Mouse (Mus musculus): ENCODE measurements at regions not wholly inside any gene's neighbourhood (a gene's known extent, or its start where the extent isn't known, plus 50 kb on each side); places are given as distances from the start of the nearest gene placed in this dataset.

GRCm38 (mm10) chr9:120797996-120798663, 130.9 kb upstream of the Ctnnb1 start:
- WGBS, result 83% methylated on average over 10 of the region's 10 CpGs
- Histone ChIP-seq H3K27me3 (ENCODE audit: control insufficient read depth, insufficient read depth, low read length) (no peaks in the 10 kb centered on the region), H3K4me1 (ENCODE audit: control insufficient read depth, insufficient read depth, low read length) (peaks cover 3% of the 10 kb centered on the region), H3K79me2 (replicated peaks; ENCODE audit: control insufficient read depth, insufficient read depth, low read length) (no peaks in the 10 kb centered on the region), H3K36me3 (ENCODE audit: control insufficient read depth, insufficient read depth, low read length) (no peaks in the 10 kb centered on the region), H3K4me3 (no peak overlapping the region), H3K9ac (ENCODE audit: low read depth, low read length) (no peak overlapping the region), H3K27ac (no peak overlapping the region)
- TF ChIP-seq POLR2A (IDR thresholded peaks at IDR 0.05; ENCODE audit: insufficient read depth, low read depth, low read length), result no peak
- no peak for DNase-seq
- intact Hi-C loops (cut with DNase I), result no loop called here

GRCm38 (mm10) chr9:120798901-120799300, 130.1 kb upstream of the Ctnnb1 start:
- intact Hi-C loops (cut with DNase I), result no loop called here
- TF ChIP-seq POLR2A (IDR thresholded peaks at IDR 0.05; ENCODE audit: insufficient read depth, low read depth, low read length) (no peak), EP300 (IDR thresholded peaks at IDR 0.05; ENCODE audit: insufficient read depth, low read depth, low read length) (no peak), CTCF (IDR thresholded peaks at IDR 0.05) (no peak)

GRCm38 (mm10) chr9:120802646-120803045, 126.4 kb upstream of the Ctnnb1 start:
- DNase-seq, result no peak
- Histone ChIP-seq H3K4me3 (no peak overlapping the region), H3K36me3 (ENCODE audit: control insufficient read depth, insufficient read depth, low read length) (no peaks in the 10 kb centered on the region), H3K27me3 (ENCODE audit: control insufficient read depth, insufficient read depth, low read length) (no peaks in the 10 kb centered on the region), H3K79me2 (replicated peaks; ENCODE audit: control insufficient read depth, insufficient read depth, low read length) (no peaks in the 10 kb centered on the region), H3K9ac (ENCODE audit: low read depth, low read length) (no peak overlapping the region), H3K4me1 (ENCODE audit: control insufficient read depth, insufficient read depth, low read length) (peaks cover 17% of the 10 kb centered on the region), H3K27ac (no peak overlapping the region)
- WGBS, result 90% methylated on average over 4 of the region's 4 CpGs
- intact Hi-C loops (cut with DNase I), result loop anchor here (2.0 kb wide), 1 partner anchor 22 kb away; no protein-coding TSS in a partner anchor
- no peak for TF ChIP-seq CTCF (IDR thresholded peaks at IDR 0.05)
- no peak for TF ChIP-seq EP300 (IDR thresholded peaks at IDR 0.05; ENCODE audit: insufficient read depth, low read depth, low read length)
- TF ChIP-seq POLR2A (IDR thresholded peaks at IDR 0.05; ENCODE audit: insufficient read depth, low read depth, low read length), result no peak

More at GRCm38 (mm10) chr9:120798901-120799300, 130.1 kb upstream of the Ctnnb1 start:
- peaks cover 3% of the 10 kb centered on the region for H3K4me1 ChIP-seq (ENCODE audit: control insufficient read depth, insufficient read depth, low read length)
- 57% methylated on average over 12 of the region's 12 CpGs for WGBS
- no peak overlapping the region for H3K27ac ChIP-seq
- DNase-seq, result no peak
- no peaks in the 10 kb centered on the region for H3K79me2 ChIP-seq (replicated peaks; ENCODE audit: control insufficient read depth, insufficient read depth, low read length)
- no peak overlapping the region for H3K4me3 ChIP-seq
- no peak overlapping the region for H3K9ac ChIP-seq (ENCODE audit: low read depth, low read length)
- no peaks in the 10 kb centered on the region for H3K27me3 ChIP-seq (ENCODE audit: control insufficient read depth, insufficient read depth, low read length)
- no peaks in the 10 kb centered on the region for H3K36me3 ChIP-seq (ENCODE audit: control insufficient read depth, insufficient read depth, low read length)

- peaks cover 17% of the 10 kb centered on the region for H3K4me1 ChIP-seq (ENCODE audit: control insufficient read depth, insufficient read depth, low read length)
- H3K9ac ChIP-seq (ENCODE audit: low read depth, low read length), result no peak overlapping the region
- DNase-seq, result peak in 1 of 2 experiments; percentile 40
- TF ChIP-seq POLR2A (IDR thresholded peaks at IDR 0.05; ENCODE audit: insufficient read depth, low read depth, low read length) (no peak), EP300 (IDR thresholded peaks at IDR 0.05; ENCODE audit: insufficient read depth, low read depth, low read length) (peak; percentile 68; the same call in 1 of the 2 replicates), CTCF (IDR thresholded peaks at IDR 0.05) (no peak)
- intact Hi-C loops (cut with DNase I), result loop anchor here (5.0 kb wide), 1 partner anchor 47 kb away; no protein-coding TSS in a partner anchor
- no peaks in the 10 kb centered on the region for H3K36me3 ChIP-seq (ENCODE audit: control insufficient read depth, insufficient read depth, low read length)
- 37% methylated on average over 10 of the region's 10 CpGs for WGBS
- H3K27ac ChIP-seq, result peak overlapping the region; percentile 68
- H3K27me3 ChIP-seq (ENCODE audit: control insufficient read depth, insufficient read depth, low read length), result no peaks in the 10 kb centered on the region
- no peak overlapping the region for H3K4me3 ChIP-seq
- no peaks in the 10 kb centered on the region for H3K79me2 ChIP-seq (replicated peaks; ENCODE audit: control insufficient read depth, insufficient read depth, low read length)
These were observed 124.2 kb upstream of the Ctnnb1 start for GRCm38 (mm10) chr9:120804760-120805294.

GRCm38 (mm10) chr9:120808741-120809425, 120.1 kb upstream of the Ctnnb1 start:
- no peak for DNase-seq
- no peak for TF ChIP-seq EP300 (IDR thresholded peaks at IDR 0.05; ENCODE audit: insufficient read depth, low read depth, low read length)
- WGBS, result 83% methylated on average over 4 of the region's 4 CpGs
- H3K4me3 ChIP-seq, result no peak overlapping the region
- H3K27me3 ChIP-seq (ENCODE audit: control insufficient read depth, insufficient read depth, low read length), result no peaks in the 10 kb centered on the region
- H3K27ac ChIP-seq, result no peak overlapping the region
- no peaks in the 10 kb centered on the region for H3K79me2 ChIP-seq (replicated peaks; ENCODE audit: control insufficient read depth, insufficient read depth, low read length)
- H3K9ac ChIP-seq (ENCODE audit: low read depth, low read length), result no peak overlapping the region
- H3K4me1 ChIP-seq (ENCODE audit: control insufficient read depth, insufficient read depth, low read length), result peaks cover 17% of the 10 kb centered on the region
- no peaks in the 10 kb centered on the region for H3K36me3 ChIP-seq (ENCODE audit: control insufficient read depth, insufficient read depth, low read length)
- intact Hi-C loops (cut with DNase I), result loop anchor here (5.0 kb wide), 1 partner anchor 43 kb away; no protein-coding TSS in a partner anchor

GRCm38 (mm10) chr9:120811522-120811921, 117.5 kb upstream of the Ctnnb1 start:
- no peaks in the 10 kb centered on the region for H3K27me3 ChIP-seq (ENCODE audit: control insufficient read depth, insufficient read depth, low read length)
- H3K27ac ChIP-seq, result no peak overlapping the region
- no peak overlapping the region for H3K4me3 ChIP-seq
- DNase-seq, result no peak
- no peaks in the 10 kb centered on the region for H3K79me2 ChIP-seq (replicated peaks; ENCODE audit: control insufficient read depth, insufficient read depth, low read length)
- 66% methylated on average over 3 of the region's 3 CpGs for WGBS
- H3K4me1 ChIP-seq (ENCODE audit: control insufficient read depth, insufficient read depth, low read length), result peaks cover 3% of the 10 kb centered on the region
- H3K9ac ChIP-seq (ENCODE audit: low read depth, low read length), result no peak overlapping the region
- no peaks in the 10 kb centered on the region for H3K36me3 ChIP-seq (ENCODE audit: control insufficient read depth, insufficient read depth, low read length)
- TF ChIP-seq CTCF (IDR thresholded peaks at IDR 0.05), result no peak
- no peak for TF ChIP-seq EP300 (IDR thresholded peaks at IDR 0.05; ENCODE audit: insufficient read depth, low read depth, low read length)
- TF ChIP-seq POLR2A (IDR thresholded peaks at IDR 0.05; ENCODE audit: insufficient read depth, low read depth, low read length), result no peak
- intact Hi-C loops (cut with DNase I), result no loop called here
